In genomic region chr9:59163390-59163976, GRCm38 (mm10) we compare ENCODE assay signal across 17 mouse cellular contexts.
A peak's percentile ranks its signal among the peaks of the same experiment; 100 is the strongest.
DNase-seq lines count a peak whose midpoint lies in the region; ATAC-seq lines count a peak whose summit lies in the region.
"Had no signal": no experiment of that assay in that cellular context is flagged by ENCODE, and none has a peak within 500 bp of the region (broad histone marks: within the 10 kb centered on the region; RNA-seq: fewer than 3 reads in every experiment).

No protein-coding gene starts in this region.

- no peaks in the 10 kb centered on the region for H3K27me3 ChIP-seq in forebrain, embryonic 14.5 days (replicated peaks; ENCODE audit: control insufficient read depth, insufficient read depth, low read length)
- no peaks in the 10 kb centered on the region for H3K27me3 ChIP-seq in midbrain, embryonic 10.5 days (ENCODE audit: low read depth, poor library complexity, severe bottlenecking)
- H3K27me3 ChIP-seq in neural tube, embryonic 12.5 days (replicated peaks), result peaks cover 5% of the 10 kb centered on the region; the same call in 1 of the 2 replicates
- H3K27me3 ChIP-seq: limb, embryonic 12.5 days; liver, embryonic 15.5 days had no signal

- H3K4me1 ChIP-seq in forebrain, embryonic 14.5 days (ENCODE audit: control insufficient read depth, insufficient read depth, low read length), result peaks cover 11% of the 10 kb centered on the region
- H3K4me1 ChIP-seq in midbrain, embryonic 10.5 days, result peaks cover 20% of the 10 kb centered on the region
- H3K4me1 ChIP-seq in neural tube, embryonic 12.5 days, result peaks cover 17% of the 10 kb centered on the region
- H3K4me1 ChIP-seq: liver, embryonic 15.5 days had no signal

- no peaks in the 10 kb centered on the region for H3K9me3 ChIP-seq in forebrain, embryonic 14.5 days (replicated peaks; ENCODE audit: control insufficient read depth, low read length)
- H3K9me3 ChIP-seq in midbrain, embryonic 10.5 days (replicated peaks), result 0 out of 2 replicates have a peak, but pooled peaks cover 5% of the 10 kb centered on the region
- no peaks in the 10 kb centered on the region for H3K9me3 ChIP-seq in neural tube, embryonic 12.5 days
- H3K9me3 ChIP-seq: limb, embryonic 12.5 days; liver, embryonic 15.5 days had no signal

- ATAC-seq in forebrain, embryonic 14.5 days, result 0 out of 2 replicates have a peak, but pooled peaks have one; percentile 37
- peak; percentile 91 for ATAC-seq in neural tube, embryonic 12.5 days (ENCODE audit: low FRiP score, low read depth)
- ATAC-seq: intestine, postnatal 0 days had no signal

- H3K4me2 ChIP-seq in forebrain, embryonic 14.5 days (ENCODE audit: low read length), result no peak overlapping the region
- H3K4me2 ChIP-seq in neural tube, embryonic 12.5 days (replicated peaks), result peak overlapping the region; percentile 31
- H3K4me2 ChIP-seq: limb, embryonic 12.5 days; liver, embryonic 15.5 days had no signal

- no peak overlapping the region for H3K4me3 ChIP-seq in forebrain, embryonic 14.5 days (ENCODE audit: low read depth, low read length)
- no peak overlapping the region for H3K4me3 ChIP-seq in midbrain, embryonic 10.5 days
- H3K4me3 ChIP-seq in neural tube, embryonic 12.5 days, result no peak overlapping the region
- H3K4me3 ChIP-seq: heart, adult 2 months; limb, embryonic 12.5 days; liver, embryonic 15.5 days had no signal

- intact Hi-C loops in gastrocnemius, postnatal 14 days (cut with DNase I; ENCODE audit: low total_unique reads), result no loop called here

- WGBS in forebrain, embryonic 14.5 days, result 5% methylated on average over 6 of the region's 6 CpGs
- 54% methylated on average over 6 of the region's 6 CpGs for WGBS in midbrain, embryonic 10.5 days
- 11% methylated on average over 6 of the region's 6 CpGs for WGBS in neural tube, embryonic 12.5 days

- no peak overlapping the region for H3K9ac ChIP-seq in forebrain, embryonic 14.5 days (ENCODE audit: low read length)
- H3K9ac ChIP-seq in neural tube, embryonic 12.5 days, result no peak overlapping the region
- H3K9ac ChIP-seq: limb, embryonic 12.5 days; liver, embryonic 15.5 days had no signal

- no peaks in the 10 kb centered on the region for H3K36me3 ChIP-seq in forebrain, embryonic 14.5 days (ENCODE audit: control insufficient read depth, insufficient read depth, low read length)
- H3K36me3 ChIP-seq in midbrain, embryonic 10.5 days, result no peaks in the 10 kb centered on the region
- H3K36me3 ChIP-seq in neural tube, embryonic 12.5 days, result no peaks in the 10 kb centered on the region
- H3K36me3 ChIP-seq: limb, embryonic 12.5 days; liver, embryonic 15.5 days had no signal

- peak overlapping the region; percentile 22; the same call in 1 of the 2 replicates for H3K27ac ChIP-seq in forebrain, embryonic 14.5 days (ENCODE audit: low read depth, low read length)
- H3K27ac ChIP-seq in midbrain, embryonic 10.5 days (replicated peaks), result peak overlapping the region; percentile 47; the same call in 1 of the 2 replicates
- peak overlapping the region; percentile 72; the same call in 1 of the 2 replicates for H3K27ac ChIP-seq in neural tube, embryonic 12.5 days
- H3K27ac ChIP-seq: heart, adult 2 months; liver, embryonic 15.5 days; stomach, postnatal 0 days had no signal

- DNase-seq in embryo, embryonic 10.5 days (ENCODE audit: low spot score), result peak; percentile 69
- DNase-seq in forebrain, embryonic 14.5 days (ENCODE audit: low spot score), result peak; percentile 48
- DNase-seq in midbrain, embryonic 10.5 days (ENCODE audit: low spot score), result peak; percentile 22
- DNase-seq in urinary bladder, adult 18-20 months (ENCODE audit: low spot score in 2 of 2), result no peak
- DNase-seq in gastrocnemius, postnatal 14 days, result no peak
- DNase-seq in kidney, postnatal 36 days, result no peak
- DNase-seq in left cerebral cortex, adult 9 months (ENCODE audit: low spot score in 2 of 2), result no peak
- DNase-seq: adrenal gland, postnatal 10 days; B cell, adult 2 months; heart, adult 2 months; heart, postnatal 14 days; lung, postnatal 14 days had no signal

Comparison
In these comparisons a context has a peak if more than half of its experiments do, and no peak if none do; other contexts are left out.
1. DNase-seq: peak in embryo, embryonic 10.5 days (single experiment), forebrain, embryonic 14.5 days (single experiment) and midbrain, embryonic 10.5 days (single experiment); none in urinary bladder, adult 18-20 months (0 of 2), gastrocnemius, postnatal 14 days (single experiment), kidney, postnatal 36 days (0 of 2) and left cerebral cortex, adult 9 months (0 of 2).
2. H3K27ac ChIP-seq: peak in every context shown above with its lines; median percentile 72 in neural tube, embryonic 12.5 days; 47 in midbrain, embryonic 10.5 days; 22 in forebrain, embryonic 14.5 days.